Mouse (Mus musculus): ENCODE data around the gene Vps9d1. TPM values are rescaled to one million over a fixed set of nuclear protein-coding genes. Genes with fewer than 3 reads are reported as not detected.
"Not testable (repeated sequence)": the region's sequence is repeated elsewhere in the genome, so short reads cannot be mapped to it uniquely, and the experiment has no call there.

Gene Vps9d1
- polyA plus RNA-seq, 1 experiment: 42.7 TPM

- no peak overlapping the region for H3K4me3 ChIP-seq (ENCODE audit: insufficient read depth, low read depth, low read length)
- no peak for DNase-seq
- no peaks in the 10 kb centered on the region for H3K36me3 ChIP-seq (ENCODE audit: control insufficient read depth, insufficient read depth, low read length)
- no peaks in the 10 kb centered on the region for H3K4me1 ChIP-seq (ENCODE audit: control insufficient read depth, insufficient read depth, low read length)
- TF ChIP-seq CTCF (conservative IDR thresholded peaks at IDR 0.05; ENCODE audit: insufficient read depth, insufficient read length, low read depth, low read length) (no peak), POLR2A (IDR thresholded peaks at IDR 0.05; ENCODE audit: low read depth, low read length) (no peak)
- no peak overlapping the region for H3K27ac ChIP-seq (ENCODE audit: insufficient read depth, low read depth, low read length)
- H3K27me3 ChIP-seq (replicated peaks; ENCODE audit: control insufficient read depth, insufficient read depth, low read length): no peaks in the 10 kb centered on the region
- WGBS: 93% methylated on average over 12 of the region's 12 CpGs
These were observed 20.9 kb upstream of the Vps9d1 start for GRCm38 (mm10) chr8:123275096-123275495.

GRCm38 (mm10) chr8:123274447-123274846 lies 20.3 kb upstream of the Vps9d1 start:
- H3K4me1 ChIP-seq (ENCODE audit: control insufficient read depth, insufficient read depth, low read length): no peaks in the 10 kb centered on the region
- H3K27me3 ChIP-seq (replicated peaks; ENCODE audit: control insufficient read depth, insufficient read depth, low read length): no peaks in the 10 kb centered on the region
- TF ChIP-seq POLR2A (IDR thresholded peaks at IDR 0.05; ENCODE audit: low read depth, low read length) (no peak), CTCF (conservative IDR thresholded peaks at IDR 0.05; ENCODE audit: insufficient read depth, insufficient read length, low read depth, low read length) (no peak)
- no peaks in the 10 kb centered on the region for H3K36me3 ChIP-seq (ENCODE audit: control insufficient read depth, insufficient read depth, low read length)
- H3K27ac ChIP-seq (ENCODE audit: insufficient read depth, low read depth, low read length): no peak overlapping the region
- no peak for DNase-seq
- H3K4me3 ChIP-seq (ENCODE audit: insufficient read depth, low read depth, low read length): no peak overlapping the region
- 79% methylated on average over 5 of the region's 5 CpGs for WGBS

- peak; percentile 52 for DNase-seq
- Histone ChIP-seq H3K27me3 (replicated peaks; ENCODE audit: control insufficient read depth, insufficient read depth, low read length) (no peaks in the 10 kb centered on the region), H3K4me1 (ENCODE audit: control insufficient read depth, insufficient read depth, low read length) (peaks cover 14% of the 10 kb centered on the region; the same call in 1 of the 2 replicates), H3K27ac (ENCODE audit: insufficient read depth, low read depth, low read length) (no peak overlapping the region), H3K4me3 (ENCODE audit: insufficient read depth, low read depth, low read length) (no peak overlapping the region), H3K36me3 (ENCODE audit: control insufficient read depth, insufficient read depth, low read length) (no peaks in the 10 kb centered on the region)
- 48% methylated on average over 4 of the region's 4 CpGs for WGBS
- TF ChIP-seq CTCF (conservative IDR thresholded peaks at IDR 0.05; ENCODE audit: insufficient read depth, insufficient read length, low read depth, low read length): no peak
- TF ChIP-seq POLR2A (IDR thresholded peaks at IDR 0.05; ENCODE audit: low read depth, low read length): no peak
These were observed 17.8 kb upstream of the Vps9d1 start for GRCm38 (mm10) chr8:123271901-123272300.

DNA sequence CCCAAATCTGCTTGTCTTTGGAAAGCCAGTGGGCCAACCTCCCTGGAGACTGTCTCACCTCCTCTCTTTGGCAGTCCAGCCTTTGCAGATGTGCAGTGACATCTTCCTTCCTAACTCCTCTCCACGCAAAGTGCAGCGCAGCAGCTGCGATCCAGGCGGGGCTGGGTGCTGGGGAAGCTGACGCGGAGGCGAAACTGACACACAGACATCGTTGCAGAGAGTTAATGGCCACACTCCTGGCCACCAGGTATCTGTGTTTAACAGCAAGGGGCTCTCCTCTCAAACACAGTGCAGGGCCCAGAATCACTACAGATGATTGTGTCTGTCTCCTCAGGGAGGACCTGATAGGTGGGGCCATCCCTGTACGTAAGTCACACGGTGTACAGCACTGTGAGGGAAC lies 17.0 kb upstream of the Vps9d1 start:
- TF ChIP-seq POLR2A (IDR thresholded peaks at IDR 0.05; ENCODE audit: low read depth, low read length): no peak
- no peak for TF ChIP-seq CTCF (conservative IDR thresholded peaks at IDR 0.05; ENCODE audit: insufficient read depth, insufficient read length, low read depth, low read length)
- 91% methylated on average over 10 of the region's 10 CpGs for WGBS

GRCm38 (mm10) chr8:123267926-123268656 lies 13.9 kb upstream of the Vps9d1 start:
- H3K36me3 ChIP-seq (ENCODE audit: control insufficient read depth, insufficient read depth, low read length): no peaks in the 10 kb centered on the region; the same call in none of the 2 replicates
- H3K27ac ChIP-seq (ENCODE audit: insufficient read depth, low read depth, low read length): peak overlapping the region; percentile 67
- TF ChIP-seq POLR2A (IDR thresholded peaks at IDR 0.05; ENCODE audit: low read depth, low read length) (no peak), CTCF (conservative IDR thresholded peaks at IDR 0.05; ENCODE audit: insufficient read depth, insufficient read length, low read depth, low read length) (no peak)
- H3K4me3 ChIP-seq (ENCODE audit: insufficient read depth, low read depth, low read length): no peak overlapping the region
- no peaks in the 10 kb centered on the region for H3K27me3 ChIP-seq (replicated peaks; ENCODE audit: control insufficient read depth, insufficient read depth, low read length)
- DNase-seq: peak; percentile 77
- peaks cover 14% of the 10 kb centered on the region; the same call in 1 of the 2 replicates for H3K4me1 ChIP-seq (ENCODE audit: control insufficient read depth, insufficient read depth, low read length)
- 43% methylated on average over 14 of the region's 14 CpGs for WGBS

More for the DNA sequence above, 17.0 kb upstream of the Vps9d1 start:
- no peaks in the 10 kb centered on the region for H3K27me3 ChIP-seq (replicated peaks; ENCODE audit: control insufficient read depth, insufficient read depth, low read length)
- no peak overlapping the region for H3K4me3 ChIP-seq (ENCODE audit: insufficient read depth, low read depth, low read length)
- H3K4me1 ChIP-seq (ENCODE audit: control insufficient read depth, insufficient read depth, low read length): peaks cover 14% of the 10 kb centered on the region; the same call in 1 of the 2 replicates
- no peaks in the 10 kb centered on the region for H3K36me3 ChIP-seq (ENCODE audit: control insufficient read depth, insufficient read depth, low read length)
- DNase-seq: no peak
- no peak overlapping the region for H3K27ac ChIP-seq (ENCODE audit: insufficient read depth, low read depth, low read length)

DNA sequence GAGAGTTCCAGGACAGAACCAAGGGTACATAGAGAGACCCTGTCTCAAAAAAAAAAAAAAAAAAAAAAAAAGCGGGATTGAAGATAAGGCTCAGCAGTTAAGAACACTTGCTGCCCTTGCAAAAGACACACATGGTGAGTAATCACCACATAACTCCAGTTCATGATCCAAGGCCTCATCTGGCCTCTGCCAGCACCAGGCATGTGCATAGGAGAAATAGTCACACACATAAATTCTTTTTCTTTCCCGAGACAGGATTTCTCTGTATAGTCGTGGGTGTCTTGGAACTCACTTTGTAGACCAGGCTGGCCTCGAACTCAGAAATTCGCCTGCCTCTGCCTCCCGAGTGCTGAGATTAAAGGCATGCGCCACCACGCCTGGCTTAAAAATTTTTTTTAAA lies 3.4 kb upstream of the Vps9d1 start:
- DNase-seq; H3K4me3 ChIP-seq (ENCODE audit: insufficient read depth, low read depth, low read length); H3K4me1 ChIP-seq (ENCODE audit: control insufficient read depth, insufficient read depth, low read length); H3K36me3 ChIP-seq (ENCODE audit: control insufficient read depth, insufficient read depth, low read length); H3K27ac ChIP-seq (ENCODE audit: insufficient read depth, low read depth, low read length); H3K27me3 ChIP-seq (replicated peaks; ENCODE audit: control insufficient read depth, insufficient read depth, low read length): not testable (repeated sequence)
- 93% methylated on average over 8 of the region's 8 CpGs for WGBS

DNA sequence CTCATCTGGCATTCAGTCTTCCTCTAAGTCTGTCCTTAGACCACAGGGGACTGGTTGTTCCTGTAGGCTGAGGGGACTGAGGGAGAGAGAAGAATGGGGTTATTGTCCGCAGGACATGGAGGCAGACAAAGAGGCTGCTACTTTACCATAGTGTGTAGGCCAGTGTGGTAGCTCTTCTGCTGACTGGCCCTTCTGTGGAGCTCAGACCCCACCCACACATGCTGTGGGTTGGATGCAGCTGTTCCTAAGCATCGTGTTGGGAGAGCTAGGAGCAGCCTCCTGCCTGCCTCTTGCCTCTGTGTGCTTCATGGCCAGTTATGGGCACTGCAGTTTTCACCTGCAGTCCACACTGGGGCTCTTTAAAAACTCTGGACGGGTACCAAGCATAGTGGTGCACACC lies 3.0 kb upstream of the Vps9d1 start:
- peaks cover 2% of the 10 kb centered on the region; the same call in 1 of the 2 replicates for H3K36me3 ChIP-seq (ENCODE audit: control insufficient read depth, insufficient read depth, low read length)
- no peaks in the 10 kb centered on the region for H3K27me3 ChIP-seq (replicated peaks; ENCODE audit: control insufficient read depth, insufficient read depth, low read length)
- TF ChIP-seq POLR2A (IDR thresholded peaks at IDR 0.05; ENCODE audit: low read depth, low read length) (no peak), CTCF (conservative IDR thresholded peaks at IDR 0.05; ENCODE audit: insufficient read depth, insufficient read length, low read depth, low read length) (no peak)
- DNase-seq: no peak
- H3K4me3 ChIP-seq (ENCODE audit: insufficient read depth, low read depth, low read length): no peak overlapping the region
- no peak overlapping the region for H3K27ac ChIP-seq (ENCODE audit: insufficient read depth, low read depth, low read length)
- WGBS: 86% methylated on average over 3 of the region's 3 CpGs
- peaks cover 10% of the 10 kb centered on the region; the same call in 1 of the 2 replicates for H3K4me1 ChIP-seq (ENCODE audit: control insufficient read depth, insufficient read depth, low read length)
